13 mouse cellular contexts compared by ENCODE assay signal in the genomic region with DNA sequence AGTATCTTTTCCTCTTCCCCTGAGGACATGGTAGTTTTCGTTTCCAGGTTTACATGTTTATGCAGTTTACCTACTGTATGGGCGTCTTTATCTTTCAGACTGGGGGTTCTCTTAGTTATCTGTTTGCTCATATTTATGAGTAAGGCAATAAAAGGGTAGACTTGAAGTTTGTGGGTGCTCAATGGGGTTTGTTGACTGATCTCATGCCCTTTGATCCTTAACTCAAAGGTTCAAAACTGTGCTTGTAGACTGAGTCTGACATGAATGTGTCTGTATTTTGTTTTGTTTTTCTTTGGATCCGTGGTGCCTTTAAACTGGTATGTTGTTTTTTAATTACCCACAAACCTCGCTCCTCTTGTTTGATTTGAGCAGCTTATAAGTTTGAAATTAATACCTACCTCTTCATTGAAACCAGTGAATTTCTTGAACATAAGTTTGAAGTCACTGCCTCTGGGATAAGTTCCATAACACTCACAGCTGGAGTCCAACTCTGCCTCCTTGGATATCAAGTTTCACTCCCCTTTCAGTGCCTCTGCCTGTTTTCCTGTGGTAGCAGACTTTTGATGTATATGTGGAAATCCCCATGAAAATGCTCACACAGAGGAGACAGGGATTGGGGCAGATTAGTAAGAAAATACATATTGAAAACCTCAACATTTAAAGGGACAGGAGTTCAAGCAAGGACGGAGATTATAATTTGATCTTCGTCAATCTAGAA.
DNase-seq lines count a peak whose midpoint lies in the region; ATAC-seq lines count a peak whose summit lies in the region.
"Had no signal": no experiment of that assay in that cellular context is flagged by ENCODE, and none has a peak within 500 bp of the region (broad histone marks: within the 10 kb centered on the region; RNA-seq: fewer than 3 reads in every experiment).

No protein-coding gene starts in this region.

- H3K27me3 ChIP-seq in lung, embryonic 15.5 days: no peaks in the 10 kb centered on the region
- H3K27me3 ChIP-seq in embryonic facial prominence, embryonic 13.5 days: no peaks in the 10 kb centered on the region
- H3K27me3 ChIP-seq in limb, embryonic 12.5 days: no peaks in the 10 kb centered on the region
- no peaks in the 10 kb centered on the region for H3K27me3 ChIP-seq in forebrain, embryonic 15.5 days
- H3K27me3 ChIP-seq: CH12.LX, Patski had no signal

- H3K9me3 ChIP-seq in lung, embryonic 15.5 days: no peaks in the 10 kb centered on the region
- H3K9me3 ChIP-seq in embryonic facial prominence, embryonic 13.5 days: no peaks in the 10 kb centered on the region
- H3K9me3 ChIP-seq in limb, embryonic 12.5 days: no peaks in the 10 kb centered on the region
- H3K9me3 ChIP-seq in forebrain, embryonic 15.5 days: no peaks in the 10 kb centered on the region

- H3K36me3 ChIP-seq in lung, embryonic 15.5 days: no peaks in the 10 kb centered on the region
- H3K36me3 ChIP-seq in embryonic facial prominence, embryonic 13.5 days: no peaks in the 10 kb centered on the region
- H3K36me3 ChIP-seq in limb, embryonic 12.5 days: no peaks in the 10 kb centered on the region
- no peaks in the 10 kb centered on the region for H3K36me3 ChIP-seq in forebrain, embryonic 15.5 days

- no peak overlapping the region for H3K9ac ChIP-seq in lung, embryonic 15.5 days
- H3K9ac ChIP-seq in embryonic facial prominence, embryonic 13.5 days: no peak overlapping the region
- H3K9ac ChIP-seq in limb, embryonic 12.5 days (replicated peaks): no peak overlapping the region
- no peak overlapping the region for H3K9ac ChIP-seq in forebrain, embryonic 15.5 days (replicated peaks)

- peak; percentile 65; the same call in 1 of the 2 replicates for ATAC-seq in lung, embryonic 15.5 days (ENCODE audit: borderline replicate concordance, extremely low read depth, low FRiP score, low TSS enrichment)
- ATAC-seq in embryonic facial prominence, embryonic 13.5 days (ENCODE audit: insufficient number of reproducible peaks, insufficient read depth, low FRiP score, low TSS enrichment, low read depth): 0 out of 2 replicates have a peak, but pooled peaks have one; percentile 59
- ATAC-seq in limb, embryonic 12.5 days (ENCODE audit: insufficient number of reproducible peaks, insufficient read depth, low FRiP score, low TSS enrichment, low read depth): peak; percentile 78; the same call in 1 of the 2 replicates
- no peak for ATAC-seq in forebrain, embryonic 15.5 days (replicated peaks)

- 56% methylated on average over 6 of the region's 6 CpGs for WGBS in lung, embryonic 15.5 days
- WGBS in embryonic facial prominence, embryonic 13.5 days: 28% methylated on average over 6 of the region's 6 CpGs
- 41% methylated on average over 6 of the region's 6 CpGs for WGBS in limb, embryonic 12.5 days
- 78% methylated on average over 6 of the region's 6 CpGs for WGBS in forebrain, embryonic 15.5 days

- no peak for DNase-seq in lung, postnatal 14 days
- peak; percentile 75 for DNase-seq in embryo, embryonic 10.5 days (ENCODE audit: low spot score)
- no peak for DNase-seq in yolk sac, embryonic 10.5 days (ENCODE audit: low spot score)
- DNase-seq in spleen, adult 18-20 months: no peak
- DNase-seq: cerebellum, postnatal 10 days; heart, postnatal 14 days; liver had no signal

- no peak overlapping the region for H3K27ac ChIP-seq in lung, embryonic 15.5 days
- H3K27ac ChIP-seq in embryonic facial prominence, embryonic 13.5 days: peak overlapping the region; percentile 35; the same call in 1 of the 2 replicates
- peak overlapping the region; percentile 3; the same call in 1 of the 2 replicates for H3K27ac ChIP-seq in limb, embryonic 12.5 days
- H3K27ac ChIP-seq in forebrain, embryonic 15.5 days (replicated peaks): no peak overlapping the region

- H3K4me2 ChIP-seq in lung, embryonic 15.5 days: no peak overlapping the region
- H3K4me2 ChIP-seq in embryonic facial prominence, embryonic 13.5 days: no peak overlapping the region
- H3K4me2 ChIP-seq in limb, embryonic 12.5 days: no peak overlapping the region
- no peak overlapping the region for H3K4me2 ChIP-seq in forebrain, embryonic 15.5 days (replicated peaks)

- no peak overlapping the region for H3K4me3 ChIP-seq in lung, embryonic 15.5 days
- H3K4me3 ChIP-seq in embryonic facial prominence, embryonic 13.5 days: no peak overlapping the region
- H3K4me3 ChIP-seq in limb, embryonic 12.5 days (replicated peaks): no peak overlapping the region
- H3K4me3 ChIP-seq in forebrain, embryonic 15.5 days: no peak overlapping the region

- 0 out of 2 replicates have a peak, but pooled peaks cover 5% of the 10 kb centered on the region for H3K4me1 ChIP-seq in lung, embryonic 15.5 days
- peaks cover 13% of the 10 kb centered on the region for H3K4me1 ChIP-seq in embryonic facial prominence, embryonic 13.5 days
- H3K4me1 ChIP-seq in limb, embryonic 12.5 days (replicated peaks): peaks cover 15% of the 10 kb centered on the region
- no peaks in the 10 kb centered on the region for H3K4me1 ChIP-seq in forebrain, embryonic 15.5 days

Comparison
In these comparisons a context has a peak if more than half of its experiments do, and no peak if none do; other contexts are left out.
1. H3K27ac ChIP-seq: peak in embryonic facial prominence, embryonic 13.5 days (single experiment) and limb, embryonic 12.5 days (single experiment); none in lung, embryonic 15.5 days (single experiment) and forebrain, embryonic 15.5 days (single experiment).